Mouse (Mus musculus): Measurements from ENCODE around the gene Imp4.

DNA sequence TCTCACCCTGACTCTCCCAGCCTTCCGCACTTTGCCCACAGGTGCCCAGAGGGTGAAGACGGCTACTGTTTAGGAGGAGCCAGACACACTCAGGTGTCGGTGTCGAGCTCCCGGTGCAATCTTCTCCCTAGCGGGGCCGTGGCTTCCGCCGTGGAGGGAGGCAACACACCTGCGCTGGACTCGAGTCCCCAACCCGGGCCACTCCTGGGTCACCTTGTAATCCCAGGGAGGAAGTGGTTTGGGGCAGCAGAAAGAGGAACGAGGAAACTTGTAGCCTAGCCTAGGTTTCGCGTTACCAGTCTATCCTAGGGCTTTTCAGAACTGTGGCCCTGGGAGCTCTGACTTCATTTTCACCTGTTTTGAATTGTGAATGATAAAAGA lies 20.4 kb downstream of the Imp4 start:
- TF ChIP-seq CTCF (IDR thresholded peaks at IDR 0.05; ENCODE audit: low read depth, low read length) = no peak
- TF ChIP-seq GATA1 (IDR thresholded peaks at IDR 0.05; ENCODE audit: borderline replicate concordance, low read length) = no peak
- no peak for TF ChIP-seq TAL1 (conservative IDR thresholded peaks at IDR 0.05; ENCODE audit: low read depth, low read length)
- no peak for TF ChIP-seq POLR2AphosphoS5 (IDR thresholded peaks at IDR 0.05; ENCODE audit: insufficient replicate concordance, low read depth, low read length)
